Mouse (Mus musculus) embryonic facial prominence, embryonic 13.5 days (tissue): ENCODE results near the gene Epb41. TPM values are rescaled to one million over a fixed set of nuclear protein-coding genes. Genes with fewer than 3 reads are reported as not detected.

Experiments
- ATAC-seq: fragments of 200-750 bp; cut with Nextera tagmentation; 2 replicates; pipeline ENCODE4 v1.8.0; 2017; ENCODE audit warnings: low read depth; ENCODE audit not compliant: insufficient number of reproducible peaks, insufficient read depth, low FRiP score, low TSS enrichment
- H3K27ac ChIP-seq: fragments of 300-500 bp; sonication (generic); 2 replicates; pipeline ENCODE4 v1.5.1; 2015; ENCODE audit warnings: moderate library complexity, mild to moderate bottlenecking, inconsistent platforms
- H3K27me3 ChIP-seq: fragments of 300-500 bp; sonication (generic); 2 replicates; pipeline ENCODE4 v1.6.1; 2015; ENCODE audit warnings: mild to moderate bottlenecking, inconsistent platforms
- H3K36me3 ChIP-seq: fragments of 300-500 bp; sonication (generic); 2 replicates; pipeline ENCODE4 v1.6.1; 2015; ENCODE audit warnings: mild to moderate bottlenecking, inconsistent platforms
- H3K4me1 ChIP-seq: fragments of 300-500 bp; sonication (generic); 2 replicates; pipeline ENCODE4 v1.6.1; 2015; ENCODE audit warnings: inconsistent platforms
- H3K4me2 ChIP-seq: fragments of 300-500 bp; sonication (generic); 2 replicates; pipeline ENCODE4 v1.6.1; 2015; ENCODE audit warnings: moderate library complexity, mild to moderate bottlenecking, inconsistent platforms
- H3K4me3 ChIP-seq: fragments of 300-500 bp; sonication (generic); 2 replicates; pipeline ENCODE4 v1.5.1; 2015; ENCODE audit warnings: mild to moderate bottlenecking, inconsistent platforms
- H3K9ac ChIP-seq: fragments of 300-500 bp; sonication (generic); 2 replicates; pipeline ENCODE4 v1.6.1; 2015; ENCODE audit warnings: mild to moderate bottlenecking, inconsistent platforms
- H3K9me3 ChIP-seq: fragments of 300-500 bp; sonication (generic); 2 replicates; pipeline ENCODE4 v1.6.1; 2016; ENCODE audit warnings: inconsistent platforms
- WGBS: fragments of 180-500 bp; shearing (Covaris S2); methylation state at CpG from one replicate; pipeline ENCODE4 v1.1.7; 2015; ENCODE audit warnings: mixed read lengths; 5-methylcytosine and 5-hydroxymethylcytosine counted together
- polyA plus RNA-seq: library from polyadenylated mRNA; unstranded; fragments of >200 nt; fragmentation: Nextera tagmentation; extraction: Ambion mirVana; gene quantifications from 2 replicates; pipeline ENCODE4 v1.2.1, GENCODE M21; 2015

The Epb41 gene
- polyA plus RNA-seq, 1 experiment from 2014 or later, result 69.6 TPM

DNA sequence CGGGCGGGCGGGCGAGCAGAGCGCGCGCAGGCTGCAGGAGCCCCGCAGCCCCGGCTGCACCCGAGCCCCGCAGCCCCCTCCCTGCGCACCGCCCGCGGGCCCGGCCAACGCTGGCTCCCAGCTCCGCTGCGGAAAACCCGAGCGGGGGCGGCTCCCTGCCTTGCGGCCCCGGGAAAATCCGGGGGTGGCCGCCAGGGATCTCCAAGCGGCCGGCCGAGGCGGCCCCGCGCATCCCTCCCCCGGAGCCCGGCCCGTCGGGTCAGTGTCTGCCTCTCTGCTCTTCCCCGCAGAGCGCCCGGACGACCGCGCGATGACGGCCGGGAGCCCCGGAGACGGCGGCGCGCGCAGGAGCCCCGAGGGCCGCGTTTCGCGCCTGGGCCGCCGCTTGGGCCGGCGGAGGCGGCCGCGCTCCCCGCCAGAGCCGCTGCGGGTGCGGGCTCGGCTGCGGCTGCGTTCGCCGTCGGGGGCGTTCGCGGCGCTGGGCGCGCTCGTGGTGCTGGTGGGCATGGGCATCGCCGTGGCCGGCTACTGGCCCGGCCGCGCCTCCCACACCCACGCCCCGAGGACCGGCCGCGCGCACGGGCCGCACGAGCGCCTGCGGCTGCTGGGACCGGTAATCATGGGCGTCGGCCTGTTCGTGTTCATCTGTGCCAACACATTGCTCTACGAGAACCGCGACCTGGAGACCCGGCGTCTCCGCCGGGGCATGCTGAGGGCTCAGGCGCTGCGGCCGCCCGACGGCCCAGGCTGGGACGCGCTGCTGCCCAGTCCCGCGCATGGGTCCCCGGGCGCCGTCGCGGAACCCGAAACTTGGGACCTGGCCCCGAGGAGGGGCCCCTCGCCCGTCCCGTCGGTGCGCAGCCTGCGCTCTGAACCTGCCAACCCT, 153.4 kb downstream of the Epb41 start, which contains the start of gene Tmem200b:
Gene Tmem200b, plus strand, starts transcription at position 311 of the 886 bp plus-strand sequence.
- H3K9ac ChIP-seq, result peak within 1 kb of the TSS; percentile 90
- H3K36me3 ChIP-seq, result peaks cover 21% of the 10 kb centered on the region
- H3K4me1 ChIP-seq, result peaks cover 80% of the 10 kb centered on the region
- peak within 1 kb of the TSS; percentile 77 for H3K4me2 ChIP-seq
- no peak for ATAC-seq
- no peaks in the 10 kb centered on the region for H3K9me3 ChIP-seq
- WGBS, result 1% methylated on average over 105 of the region's 130 CpGs
- H3K27me3 ChIP-seq, result peaks cover 35% of the 10 kb centered on the region
- peak within 1 kb of the TSS; percentile 98 for H3K27ac ChIP-seq
- H3K4me3 ChIP-seq, result peak within 1 kb of the TSS; percentile 74

GRCm38 (mm10) chr4:131920595-131921351, 154.3 kb downstream of the Epb41 start:
- H3K4me1 ChIP-seq, result peaks cover 83% of the 10 kb centered on the region
- peak overlapping the region; percentile 98 for H3K27ac ChIP-seq
- H3K27me3 ChIP-seq, result peaks cover 44% of the 10 kb centered on the region
- H3K4me3 ChIP-seq, result peak overlapping the region; percentile 74
- under 1% methylated on average over 74 of the region's 76 CpGs for WGBS
- peak overlapping the region; percentile 77 for H3K4me2 ChIP-seq
- no peaks in the 10 kb centered on the region for H3K9me3 ChIP-seq
- H3K36me3 ChIP-seq, result peaks cover 12% of the 10 kb centered on the region
- H3K9ac ChIP-seq, result peak overlapping the region; percentile 90
- no peak for ATAC-seq

DNA sequence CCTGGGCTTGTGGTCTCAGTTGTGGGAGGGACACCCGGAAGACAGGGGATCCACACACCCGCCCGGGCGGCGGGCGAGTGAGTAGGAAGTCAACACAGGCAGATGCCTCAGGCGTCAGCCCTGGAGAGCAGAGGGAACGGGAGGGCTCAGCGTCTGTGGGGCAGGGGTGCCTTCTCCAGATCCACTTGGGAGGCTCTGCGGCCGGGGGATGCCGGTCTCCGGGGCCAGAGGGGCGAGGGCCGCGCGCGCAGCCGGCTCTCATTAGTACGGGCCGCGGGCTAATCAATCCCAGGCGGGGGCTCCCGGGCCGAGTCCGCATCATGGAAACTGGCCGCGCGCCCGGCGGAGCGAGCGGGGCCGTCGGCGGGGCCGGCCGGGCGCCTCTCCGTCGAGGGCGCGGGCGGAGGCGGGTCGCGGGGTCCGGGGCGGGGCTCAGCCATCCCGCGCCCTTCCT, 155.0 kb downstream of the Epb41 start:
- Histone ChIP-seq H3K9ac (peak overlapping the region; percentile 90), H3K4me1 (peaks cover 83% of the 10 kb centered on the region), H3K9me3 (no peaks in the 10 kb centered on the region), H3K4me3 (peak overlapping the region; percentile 74), H3K36me3 (peaks cover 8% of the 10 kb centered on the region), H3K27me3 (peaks cover 50% of the 10 kb centered on the region), H3K27ac (peak overlapping the region; percentile 98), H3K4me2 (peak overlapping the region; percentile 77)
- 0 out of 2 replicates have a peak, but pooled peaks have one; percentile 6 for ATAC-seq
- WGBS, result under 1% methylated on average over 35 of the region's 51 CpGs

DNA sequence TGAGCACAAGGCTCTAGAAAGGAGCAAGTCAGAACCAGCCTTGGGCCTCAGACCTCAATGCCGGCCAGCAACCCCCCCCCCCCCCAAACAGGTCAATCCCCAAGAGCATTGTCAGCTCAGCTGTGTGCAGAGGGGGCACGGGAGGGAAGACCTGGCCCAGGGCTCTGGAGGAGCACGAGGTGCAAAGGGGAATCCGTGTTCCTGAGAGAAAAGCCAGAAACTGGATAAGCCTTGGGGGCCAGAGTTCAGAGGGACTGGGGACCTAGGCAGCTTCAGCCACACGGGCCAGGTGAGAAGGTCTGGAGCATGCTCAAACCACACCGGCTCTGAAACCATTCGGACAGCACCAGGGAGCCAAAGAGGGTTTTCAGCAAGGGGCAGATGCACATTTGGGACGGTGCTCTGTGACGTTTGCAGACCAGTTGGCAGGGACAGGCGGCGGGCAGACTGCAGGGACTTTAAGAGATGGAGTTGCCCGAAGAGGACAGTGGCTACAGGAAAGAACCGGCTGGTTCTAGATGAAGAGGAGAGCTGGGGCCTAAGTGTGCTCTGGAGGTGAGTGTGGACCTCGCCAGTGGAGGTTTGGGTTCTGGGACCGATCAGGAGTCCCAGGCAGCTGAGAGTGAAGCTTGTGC, 155.5 kb downstream of the Epb41 start:
- Histone ChIP-seq H3K4me3 (peak overlapping the region; percentile 74), H3K4me2 (peak overlapping the region; percentile 77), H3K36me3 (peaks cover 2% of the 10 kb centered on the region; the same call in 1 of the 2 replicates), H3K9me3 (no peaks in the 10 kb centered on the region), H3K27ac (peak overlapping the region; percentile 98), H3K9ac (peak overlapping the region; percentile 90), H3K4me1 (peaks cover 83% of the 10 kb centered on the region), H3K27me3 (peaks cover 54% of the 10 kb centered on the region)
- ATAC-seq, result no peak
- 7% methylated on average over 15 of the region's 15 CpGs for WGBS

DNA sequence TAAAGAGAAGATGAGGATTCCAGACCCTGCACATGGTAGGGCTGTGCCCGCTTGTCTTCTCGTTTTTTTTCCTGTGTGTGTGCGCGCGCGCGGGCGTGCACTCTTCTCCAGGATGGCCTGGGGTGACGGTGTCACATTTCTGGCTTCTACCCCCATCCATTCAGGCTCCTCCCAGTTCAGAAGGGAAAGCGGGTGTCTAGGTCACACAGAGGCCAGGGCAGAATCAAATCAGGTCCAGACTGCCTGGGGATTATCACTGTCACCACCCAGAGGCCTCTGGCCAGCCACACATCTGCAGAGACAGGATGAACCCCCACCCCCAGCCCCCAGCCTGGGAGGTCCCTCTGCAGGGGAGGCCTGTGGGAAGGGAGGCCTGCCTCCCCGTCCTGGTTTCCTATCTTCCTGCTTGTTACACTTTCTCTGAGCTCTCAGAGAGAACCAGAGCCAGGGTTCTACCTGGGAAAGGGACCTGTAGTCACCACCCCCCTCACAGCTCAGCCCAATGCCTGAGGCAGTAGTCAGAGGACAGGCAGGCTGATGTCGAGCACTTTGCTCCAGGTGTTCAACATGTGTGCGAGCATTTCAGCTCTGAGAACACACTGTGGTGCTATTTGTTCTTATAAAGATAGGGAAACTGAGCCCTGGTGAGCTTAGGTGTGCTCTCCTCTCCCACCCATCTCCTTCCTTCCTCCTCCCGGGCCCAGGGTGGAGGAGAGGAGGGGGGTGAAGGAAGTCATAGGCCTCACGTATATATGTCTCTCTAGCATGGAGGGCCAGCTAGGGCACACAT, 156.2 kb downstream of the Epb41 start:
- Histone ChIP-seq H3K9me3 (no peaks in the 10 kb centered on the region), H3K4me3 (no peak overlapping the region), H3K4me2 (peak overlapping the region; percentile 77), H3K9ac (peak overlapping the region; percentile 90), H3K27ac (peak overlapping the region; percentile 98), H3K27me3 (peaks cover 60% of the 10 kb centered on the region), H3K4me1 (peaks cover 81% of the 10 kb centered on the region), H3K36me3 (peaks cover 2% of the 10 kb centered on the region; the same call in 1 of the 2 replicates)
- no peak for ATAC-seq
- 2% methylated on average over 15 of the region's 15 CpGs for WGBS

GRCm38 (mm10) chr4:131918026-131918533, 157.0 kb downstream of the Epb41 start:
- H3K9me3 ChIP-seq, result no peaks in the 10 kb centered on the region
- WGBS, result 51% methylated on average over 7 of the region's 7 CpGs
- peaks cover 2% of the 10 kb centered on the region; the same call in 1 of the 2 replicates for H3K36me3 ChIP-seq
- peak overlapping the region; percentile 77; the same call in 1 of the 2 replicates for H3K4me2 ChIP-seq
- no peak overlapping the region for H3K4me3 ChIP-seq
- 0 out of 2 replicates have a peak overlapping the region, but pooled peaks have one; percentile 0 for H3K9ac ChIP-seq
- peaks cover 83% of the 10 kb centered on the region for H3K4me1 ChIP-seq
- peaks cover 64% of the 10 kb centered on the region for H3K27me3 ChIP-seq
- no peak for ATAC-seq
- peak overlapping the region; percentile 58 for H3K27ac ChIP-seq

DNA sequence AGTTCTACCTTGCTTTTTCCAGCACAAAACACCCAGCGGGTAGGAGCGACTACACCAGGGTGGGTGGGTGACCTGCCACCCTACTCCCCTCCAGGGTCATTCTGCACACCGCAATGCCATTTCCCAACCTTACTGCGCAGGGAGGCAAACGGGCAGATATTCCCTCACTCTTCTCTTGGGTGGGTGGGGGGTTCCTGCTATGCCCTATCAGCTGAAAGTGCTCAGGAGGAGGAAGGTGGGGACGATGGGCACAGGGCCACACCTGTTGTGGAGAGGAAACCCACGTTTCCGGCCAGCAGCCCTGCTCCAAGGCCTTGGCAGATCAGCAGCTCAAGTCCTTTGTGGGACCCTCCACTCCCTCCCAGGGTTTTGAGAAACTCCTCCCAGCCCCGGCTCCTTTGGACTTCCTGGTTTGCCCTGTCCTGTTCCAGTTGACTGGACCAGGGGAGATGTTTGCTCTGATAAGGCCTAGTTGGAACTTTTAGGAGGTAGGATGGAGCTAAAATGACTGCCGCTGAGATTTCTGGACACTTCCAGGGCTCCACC, 158.0 kb downstream of the Epb41 start:
- Histone ChIP-seq H3K9me3 (no peaks in the 10 kb centered on the region), H3K9ac (no peak overlapping the region), H3K36me3 (no peaks in the 10 kb centered on the region), H3K4me2 (no peak overlapping the region), H3K4me3 (no peak overlapping the region), H3K27me3 (peaks cover 62% of the 10 kb centered on the region), H3K4me1 (peaks cover 75% of the 10 kb centered on the region), H3K27ac (no peak overlapping the region)
- 76% methylated on average over 10 of the region's 10 CpGs for WGBS
- no peak for ATAC-seq

GRCm38 (mm10) chr4:131916425-131916824, 158.7 kb downstream of the Epb41 start:
- Histone ChIP-seq H3K9ac (no peak overlapping the region), H3K4me2 (peak overlapping the region; percentile 64), H3K4me1 (peaks cover 70% of the 10 kb centered on the region), H3K4me3 (no peak overlapping the region), H3K36me3 (no peaks in the 10 kb centered on the region), H3K27me3 (peaks cover 61% of the 10 kb centered on the region), H3K9me3 (no peaks in the 10 kb centered on the region), H3K27ac (no peak overlapping the region)
- ATAC-seq, result no peak
- 5% methylated on average over 15 of the region's 15 CpGs for WGBS

DNA sequence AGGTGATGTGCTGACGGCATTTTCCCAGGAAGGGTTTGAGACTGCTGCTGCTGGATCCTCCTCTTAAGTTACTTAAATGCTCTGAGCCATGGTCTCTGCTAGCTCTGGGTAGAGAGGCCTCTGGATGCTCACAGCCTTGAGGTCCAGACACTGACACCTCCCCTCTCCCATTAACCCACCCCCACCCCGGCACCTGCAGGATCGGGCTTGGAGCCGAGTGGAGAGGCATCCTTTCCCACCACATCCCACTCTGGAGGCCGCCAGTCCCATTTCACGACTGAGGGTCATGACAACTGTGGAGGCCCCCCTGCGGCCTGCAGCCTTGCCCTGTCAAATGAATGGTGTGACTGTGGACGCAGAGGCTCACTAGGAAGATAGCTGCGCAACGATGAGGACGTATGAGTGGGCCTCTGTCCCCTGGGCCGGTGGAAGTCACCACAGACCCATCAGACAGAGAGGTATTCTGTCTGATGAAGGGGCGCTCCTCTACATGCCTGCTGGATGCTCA, 159.2 kb downstream of the Epb41 start:
- Histone ChIP-seq H3K27me3 (peaks cover 63% of the 10 kb centered on the region), H3K27ac (no peak overlapping the region), H3K36me3 (no peaks in the 10 kb centered on the region), H3K9me3 (no peaks in the 10 kb centered on the region), H3K9ac (0 out of 2 replicates have a peak overlapping the region, but pooled peaks have one; percentile 27), H3K4me2 (peak overlapping the region; percentile 64), H3K4me3 (peak overlapping the region; percentile 38), H3K4me1 (peaks cover 74% of the 10 kb centered on the region)
- WGBS, result 24% methylated on average over 13 of the region's 13 CpGs
- ATAC-seq, result no peak

- WGBS, result 2% methylated on average over 31 of the region's 31 CpGs
- Histone ChIP-seq H3K9ac (peak overlapping the region; percentile 61), H3K36me3 (no peaks in the 10 kb centered on the region), H3K4me3 (peak overlapping the region; percentile 38), H3K9me3 (no peaks in the 10 kb centered on the region), H3K27ac (no peak overlapping the region; the same call in 1 of the 2 replicates), H3K4me1 (peaks cover 79% of the 10 kb centered on the region), H3K27me3 (peaks cover 60% of the 10 kb centered on the region), H3K4me2 (peak overlapping the region; percentile 64)
- no peak for ATAC-seq
Observed at GRCm38 (mm10) chr4:131914891-131915469, 160.1 kb downstream of the Epb41 start.
